ENCODE assay signal across 9 mouse cellular contexts in the genomic region with DNA sequence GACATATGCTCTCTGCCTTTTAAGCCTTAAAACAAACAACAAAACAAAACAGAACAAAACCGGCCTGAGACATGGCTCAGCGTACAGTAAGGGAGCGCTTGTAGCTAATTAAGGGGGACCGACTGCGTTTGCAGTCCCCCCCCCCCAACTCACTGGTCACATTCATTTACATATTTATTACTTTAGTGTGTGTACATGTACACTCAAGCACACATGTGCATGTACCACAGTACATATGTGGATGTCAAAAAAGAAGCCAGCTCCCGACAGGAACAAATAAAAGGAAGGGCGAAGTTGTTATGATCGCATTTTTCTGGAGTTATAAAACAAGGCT. TPM values are rescaled to one million over a fixed set of nuclear protein-coding genes. Genes with fewer than 3 reads are reported as not detected.
A peak's percentile ranks its signal among the peaks of the same experiment; 100 is the strongest.
DNase-seq lines count a peak whose midpoint lies in the region; ATAC-seq and TF ChIP-seq lines count a peak whose summit lies in the region.
"Had no signal": no experiment of that assay in that cellular context is flagged by ENCODE, and none has a peak within 500 bp of the region (broad histone marks: within the 10 kb centered on the region; RNA-seq: fewer than 3 reads in every experiment).

No protein-coding gene starts in this region.

- H3K27me3 ChIP-seq in heart, postnatal 0 days (ENCODE audit: control insufficient read depth, insufficient read depth, low read length) = no peaks in the 10 kb centered on the region
- H3K27me3 ChIP-seq in hindbrain, embryonic 11.5 days (ENCODE audit: control insufficient read depth, insufficient read depth, low read length) = no peaks in the 10 kb centered on the region
- H3K27me3 ChIP-seq in midbrain, embryonic 11.5 days (ENCODE audit: control insufficient read depth, insufficient read depth, low read length) = no peaks in the 10 kb centered on the region
- H3K27me3 ChIP-seq: Patski had no signal

- H3K4me3 ChIP-seq in heart, postnatal 0 days (ENCODE audit: low read depth, low read length) = peak overlapping the region; percentile 42
- H3K4me3 ChIP-seq in bone marrow, adult 2 months (replicated peaks; ENCODE audit: control insufficient read depth, low read depth, low read length) = peak overlapping the region; percentile 62
- H3K4me3 ChIP-seq in hindbrain, embryonic 11.5 days (ENCODE audit: low read depth, low read length) = peak overlapping the region; percentile 31
- peak overlapping the region; percentile 33 for H3K4me3 ChIP-seq in midbrain, embryonic 11.5 days (ENCODE audit: low read depth, low read length)

- 0 out of 2 replicates have a peak, but pooled peaks have one; percentile 0 for TF ChIP-seq POLR2A in bone marrow, adult 2 months (IDR thresholded peaks at IDR 0.05; ENCODE audit: borderline replicate concordance, control insufficient read depth, low read depth, low read length)

- H3K9ac ChIP-seq in heart, postnatal 0 days (replicated peaks; ENCODE audit: low read depth, low read length) = peak overlapping the region; percentile 56
- peak overlapping the region; percentile 55 for H3K9ac ChIP-seq in hindbrain, embryonic 11.5 days (ENCODE audit: low read depth, low read length)
- peak overlapping the region; percentile 73 for H3K9ac ChIP-seq in midbrain, embryonic 11.5 days (ENCODE audit: low read length)

- intact Hi-C loops in heart, postnatal 10 days (cut with DNase I) = loop anchor here (2.0 kb wide), 1 partner anchor 16 kb away; no protein-coding TSS in a partner anchor

- H3K9me3 ChIP-seq in heart, postnatal 0 days (replicated peaks; ENCODE audit: control insufficient read depth, low read length) = no peaks in the 10 kb centered on the region
- H3K9me3 ChIP-seq in hindbrain, embryonic 11.5 days (ENCODE audit: control insufficient read depth, low read length) = no peaks in the 10 kb centered on the region
- H3K9me3 ChIP-seq in midbrain, embryonic 11.5 days (ENCODE audit: control insufficient read depth, low read length) = no peaks in the 10 kb centered on the region

- H3K36me3 ChIP-seq in heart, postnatal 0 days (replicated peaks; ENCODE audit: control insufficient read depth, insufficient read depth, low read length) = no peaks in the 10 kb centered on the region
- no peaks in the 10 kb centered on the region for H3K36me3 ChIP-seq in hindbrain, embryonic 11.5 days (ENCODE audit: control insufficient read depth, insufficient read depth, low read length)
- H3K36me3 ChIP-seq in midbrain, embryonic 11.5 days (ENCODE audit: control insufficient read depth, insufficient read depth, low read length) = no peaks in the 10 kb centered on the region

- H3K4me1 ChIP-seq in heart, postnatal 0 days (ENCODE audit: control insufficient read depth, insufficient read depth) = no peaks in the 10 kb centered on the region
- peaks cover 19% of the 10 kb centered on the region for H3K4me1 ChIP-seq in bone marrow, adult 2 months (ENCODE audit: control insufficient read depth, insufficient read depth, low read length)
- H3K4me1 ChIP-seq in hindbrain, embryonic 11.5 days (replicated peaks; ENCODE audit: control insufficient read depth, insufficient read depth, low read length) = no peaks in the 10 kb centered on the region
- peaks cover 15% of the 10 kb centered on the region for H3K4me1 ChIP-seq in midbrain, embryonic 11.5 days (ENCODE audit: control insufficient read depth, insufficient read depth, low read length)

- WGBS in heart, postnatal 0 days = 13% methylated on average over 8 of the region's 8 CpGs
- WGBS in bone marrow, adult 2 months = 17% methylated on average over 8 of the region's 8 CpGs
- WGBS in hindbrain, embryonic 11.5 days = 20% methylated on average over 8 of the region's 8 CpGs
- 20% methylated on average over 8 of the region's 8 CpGs for WGBS in midbrain, embryonic 11.5 days

- no peak for DNase-seq in heart, postnatal 0 days (ENCODE audit: low spot score)
- no peak for DNase-seq in heart, postnatal 10 days
- no peak for DNase-seq in hindbrain, embryonic 11.5 days (ENCODE audit: low spot score)
- no peak for DNase-seq in midbrain, embryonic 11.5 days (ENCODE audit: low spot score, missing footprints)
- DNase-seq in urinary bladder, adult 18-20 months (ENCODE audit: low spot score in 2 of 2) = no peak
- no peak for DNase-seq in ovary, postnatal 10 days (ENCODE audit: low spot score)
- no peak for DNase-seq in frontal cortex, postnatal 36 days (ENCODE audit: low spot score in 2 of 2)

- no peak for TF ChIP-seq EP300 in heart, postnatal 0 days (IDR thresholded peaks at IDR 0.05; ENCODE audit: low read depth)

- H3K4me2 ChIP-seq in heart, postnatal 0 days (ENCODE audit: low read depth, low read length) = peak overlapping the region; percentile 63
- H3K4me2 ChIP-seq in hindbrain, embryonic 11.5 days (replicated peaks; ENCODE audit: low read depth, low read length) = peak overlapping the region; percentile 57
- peak overlapping the region; percentile 65 for H3K4me2 ChIP-seq in midbrain, embryonic 11.5 days

- no peak for TF ChIP-seq CTCF in heart, postnatal 0 days (IDR thresholded peaks at IDR 0.05; ENCODE audit: low read depth)
- TF ChIP-seq CTCF in bone marrow, adult 2 months (IDR thresholded peaks at IDR 0.05; ENCODE audit: control insufficient read depth, insufficient read depth, low read length) = no peak

- ATAC-seq in heart, postnatal 0 days (ENCODE audit: insufficient read depth, low read depth) = no peak
- ATAC-seq in hindbrain, embryonic 11.5 days (ENCODE audit: low FRiP score) = 0 out of 2 replicates have a peak, but pooled peaks have one; percentile 52
- ATAC-seq in midbrain, embryonic 11.5 days (ENCODE audit: low FRiP score) = no peak; the same call in 1 of the 2 replicates

- peak overlapping the region; percentile 82 for H3K27ac ChIP-seq in heart, postnatal 0 days (ENCODE audit: low read depth)
- peak overlapping the region; percentile 75 for H3K27ac ChIP-seq in bone marrow, adult 2 months (ENCODE audit: control insufficient read depth, insufficient read depth, low read depth, low read length, poor library complexity)
- peak overlapping the region; percentile 40 for H3K27ac ChIP-seq in hindbrain, embryonic 11.5 days (ENCODE audit: low read depth, low read length)
- H3K27ac ChIP-seq in midbrain, embryonic 11.5 days (ENCODE audit: low read depth, low read length) = peak overlapping the region; percentile 54; the same call in 1 of the 2 replicates

RNA-seq across cellular contexts. Expression of a gene that starts 8.9 kb away (rescaled TPM):
- total RNA-seq in heart, postnatal 0 days (2014; rRNA removed; ENCODE audit: low replicate concordance) = 25.1 and 53.6 TPM in 2 replicates
- 24.9 and 25.9 TPM in 2 replicates for polyA plus RNA-seq in heart, postnatal 0 days (2015; fragmentation: Nextera tagmentation; extraction: Ambion mirVana)
- total RNA-seq in heart, postnatal 10 days (2021) = 10 to 100 TPM; 11.5 to 13.1 TPM
- 16.4 and 60.4 TPM in 2 replicates for polyA plus RNA-seq in bone marrow, adult 2 months (2011; ENCODE audit: insufficient read depth, insufficient read length, low replicate concordance, missing spikeins)
- 10.4 TPM in 2 replicates for polyA plus RNA-seq in hindbrain, embryonic 11.5 days (2014; fragmentation: Nextera tagmentation; extraction: Ambion mirVana)
- polyA plus RNA-seq in midbrain, embryonic 11.5 days (2014; fragmentation: Nextera tagmentation; extraction: Ambion mirVana) = 6.6 and 8.0 TPM in 2 replicates

RNA-seq across cellular contexts. Expression of a gene that starts 31.5 kb away (rescaled TPM):
- total RNA-seq in heart, postnatal 0 days (2014; rRNA removed; ENCODE audit: low replicate concordance) = not detected in 2 replicates
- not detected in 2 replicates for polyA plus RNA-seq in heart, postnatal 0 days (2015; fragmentation: Nextera tagmentation; extraction: Ambion mirVana)
- under 1 TPM in 1 of 2 experiments, not detected in 1; 0.40 TPM for total RNA-seq in heart, postnatal 10 days (2021)
- polyA plus RNA-seq in bone marrow, adult 2 months (2011; ENCODE audit: insufficient read depth, insufficient read length, low replicate concordance, missing spikeins) = not detected in 2 replicates
- polyA plus RNA-seq in hindbrain, embryonic 11.5 days (2014; fragmentation: Nextera tagmentation; extraction: Ambion mirVana) = 0.45 and 0.66 TPM in 2 replicates
- polyA plus RNA-seq in midbrain, embryonic 11.5 days (2014; fragmentation: Nextera tagmentation; extraction: Ambion mirVana) = 0.41 TPM in 1 of 2 replicates, not detected in the other

RNA-seq across cellular contexts. Expression of a gene that starts 45.2 kb away (rescaled TPM):
- 21.9 and 30.9 TPM in 2 replicates for total RNA-seq in heart, postnatal 0 days (2014; rRNA removed; ENCODE audit: low replicate concordance)
- polyA plus RNA-seq in heart, postnatal 0 days (2015; fragmentation: Nextera tagmentation; extraction: Ambion mirVana) = 17.6 and 18.6 TPM in 2 replicates
- total RNA-seq in heart, postnatal 10 days (2021) = 10 to 100 TPM; 15.7 to 16.0 TPM
- 2.7 and 5.2 TPM in 2 replicates for polyA plus RNA-seq in bone marrow, adult 2 months (2011; ENCODE audit: insufficient read depth, insufficient read length, low replicate concordance, missing spikeins)
- polyA plus RNA-seq in hindbrain, embryonic 11.5 days (2014; fragmentation: Nextera tagmentation; extraction: Ambion mirVana) = 17.7 and 18.5 TPM in 2 replicates
- polyA plus RNA-seq in midbrain, embryonic 11.5 days (2014; fragmentation: Nextera tagmentation; extraction: Ambion mirVana) = 15.4 and 17.4 TPM in 2 replicates

RNA-seq across cellular contexts. Expression of a gene that starts 45.2 kb away (rescaled TPM):
- total RNA-seq in heart, postnatal 0 days (2014; rRNA removed; ENCODE audit: low replicate concordance) = 21.8 and 41.8 TPM in 2 replicates
- 64.4 and 69.1 TPM in 2 replicates for polyA plus RNA-seq in heart, postnatal 0 days (2015; fragmentation: Nextera tagmentation; extraction: Ambion mirVana)
- total RNA-seq in heart, postnatal 10 days (2021) = 100 to 1,000 TPM; 141 to 152 TPM
- polyA plus RNA-seq in bone marrow, adult 2 months (2011; ENCODE audit: insufficient read depth, insufficient read length, low replicate concordance, missing spikeins) = 1.3 and 4.0 TPM in 2 replicates
- 6.0 and 7.4 TPM in 2 replicates for polyA plus RNA-seq in hindbrain, embryonic 11.5 days (2014; fragmentation: Nextera tagmentation; extraction: Ambion mirVana)
- polyA plus RNA-seq in midbrain, embryonic 11.5 days (2014; fragmentation: Nextera tagmentation; extraction: Ambion mirVana) = 5.0 and 6.8 TPM in 2 replicates
